Mouse (Mus musculus) cortical plate, adult 2 months (tissue): ENCODE results near the gene Fcgr4.

ENCODE experiments used
- CTCF ChIP-seq: fragments of 200-500 bp; IDR thresholded peaks from 2 replicates; pipeline ENCODE4 v1.5.1; 2011; ENCODE audit warnings: mild to moderate bottlenecking, control low read depth, low read length; ENCODE audit not compliant: insufficient read depth; ENCODE audit errors: extremely low read depth
- POLR2A ChIP-seq: fragments of 200-500 bp; IDR thresholded peaks from 2 replicates; pipeline ENCODE4 v1.6.1; 2011; ENCODE audit warnings: mild to moderate bottlenecking, low read length, control low read depth; ENCODE audit not compliant: insufficient read depth; ENCODE audit errors: extremely low read depth

DNA sequence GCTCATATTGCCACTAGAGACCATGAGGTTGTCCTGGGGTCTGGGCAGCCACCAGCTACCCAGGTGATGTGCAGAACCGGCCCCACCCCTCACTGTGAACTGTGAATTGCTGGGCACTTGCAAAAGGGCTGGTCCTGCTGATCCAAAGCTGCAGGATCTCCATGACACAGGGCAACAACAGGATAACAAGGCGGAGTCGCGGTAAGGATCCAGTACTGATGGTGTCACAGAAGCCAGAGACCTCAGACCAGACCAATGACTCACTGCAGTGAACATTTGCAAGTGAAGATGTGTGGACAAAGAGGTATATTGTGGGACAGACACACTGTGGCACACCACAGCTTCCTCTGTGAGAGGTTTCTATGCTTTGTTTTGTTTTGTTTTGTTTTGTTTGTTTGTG, 40.1 kb upstream of the Fcgr4 start:
- TF ChIP-seq CTCF (no peak), POLR2A (no peak)
